Mouse (Mus musculus): ENCODE results near the gene Slc39a10.

Gene Slc39a10

GRCm38 (mm10) chr1:46892752-46893151 is at the start of gene Slc39a10:
Slc39a10 (minus strand) TSS chr1:46892852.
- no peak for DNase-seq (ENCODE audit: low read depth)

GRCm38 (mm10) chr1:46939295-46939694 is 46.6 kb upstream of the Slc39a10 start:
- DNase-seq (ENCODE audit: low read depth), result no peak

- no peak for DNase-seq (ENCODE audit: low read depth)
Observed at GRCm38 (mm10) chr1:46937641-46938040, 45.0 kb upstream of the Slc39a10 start.

- DNase-seq (ENCODE audit: low read depth), result no peak
Observed at GRCm38 (mm10) chr1:46927104-46927503, 34.5 kb upstream of the Slc39a10 start.

GRCm38 (mm10) chr1:46926239-46926638 is 33.6 kb upstream of the Slc39a10 start:
- DNase-seq (ENCODE audit: low read depth), result no peak

GRCm38 (mm10) chr1:46924992-46925391 is 32.3 kb upstream of the Slc39a10 start:
- no peak for DNase-seq (ENCODE audit: low read depth)

DNA sequence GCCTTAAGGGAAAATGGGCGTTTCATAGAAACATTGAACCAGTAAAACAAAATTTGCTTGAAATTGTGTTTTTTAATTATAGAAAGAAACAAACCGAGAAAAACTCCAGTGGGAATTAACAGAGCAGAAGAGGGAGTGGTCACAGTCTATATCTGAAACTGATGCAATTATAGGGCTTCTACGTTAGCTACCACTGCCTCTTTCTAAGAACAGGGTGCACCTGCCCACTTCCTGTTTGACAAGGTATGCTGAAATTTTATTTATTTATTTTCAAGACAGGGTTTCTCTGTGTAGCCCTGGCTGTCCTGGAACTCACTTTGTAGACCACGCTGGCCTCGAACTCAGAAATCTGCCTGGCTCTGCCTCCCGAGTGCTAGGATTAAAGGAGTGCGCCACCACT is 30.3 kb upstream of the Slc39a10 start:
- peak; percentile 33 for DNase-seq (ENCODE audit: low read depth)

GRCm38 (mm10) chr1:46921630-46922029 is 29.0 kb upstream of the Slc39a10 start:
- DNase-seq (ENCODE audit: low read depth), result no peak

- no peak for DNase-seq (ENCODE audit: low read depth)
Observed at GRCm38 (mm10) chr1:46916237-46916636, 23.6 kb upstream of the Slc39a10 start.

DNA sequence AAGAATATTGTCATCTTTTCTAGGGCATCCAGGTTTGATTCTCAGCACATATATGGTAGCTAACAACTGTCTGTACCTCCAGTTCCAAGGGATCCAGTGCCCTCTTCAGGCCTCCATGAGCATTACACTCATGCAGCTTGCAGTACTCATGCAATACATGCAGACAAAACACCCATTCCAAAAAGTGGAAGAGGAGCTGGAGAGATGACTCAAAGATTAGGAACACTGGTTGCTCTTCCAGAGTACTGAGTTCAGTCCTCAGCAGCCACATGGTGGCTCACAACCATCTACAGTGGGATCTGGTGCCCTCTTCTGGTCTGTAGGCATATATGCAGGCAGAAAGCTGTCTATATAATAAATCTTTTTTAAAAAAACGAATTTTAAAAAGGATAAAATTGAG is 21.7 kb upstream of the Slc39a10 start:
- peak; percentile 69 for DNase-seq (ENCODE audit: low read depth)

DNA sequence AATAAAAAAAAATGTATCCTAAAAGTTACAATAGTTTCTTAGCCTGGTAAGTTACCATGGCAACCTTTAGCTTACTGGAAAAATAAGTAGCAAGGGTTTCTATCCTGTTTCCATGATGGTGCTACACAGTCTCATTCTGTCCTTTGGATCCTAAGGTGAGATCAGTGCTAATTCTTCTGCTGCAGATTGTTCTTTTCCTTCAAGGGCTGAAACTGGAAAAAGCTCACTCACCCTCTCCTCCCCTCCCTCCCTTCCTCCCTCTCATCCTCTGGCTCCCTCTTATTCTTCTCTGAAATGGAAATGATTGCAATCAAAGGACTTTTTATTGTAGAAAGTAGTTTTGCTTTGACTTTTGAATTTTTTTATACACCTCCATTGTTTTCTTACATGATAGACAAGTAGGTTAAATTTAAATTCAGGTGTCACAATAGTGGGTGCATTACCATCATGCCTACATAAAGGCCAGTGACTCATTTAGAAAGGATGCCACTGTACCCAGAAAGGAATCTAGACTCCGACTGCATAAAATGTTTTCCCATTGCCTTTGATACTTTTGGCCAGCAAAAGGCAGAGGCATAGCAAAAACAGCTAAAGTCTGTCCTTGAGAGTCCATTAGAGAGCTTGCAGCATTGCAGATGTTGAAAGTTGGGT is 20.0 kb upstream of the Slc39a10 start:
- no peak for DNase-seq (ENCODE audit: low read depth)

GRCm38 (mm10) chr1:46910154-46910553 is 17.5 kb upstream of the Slc39a10 start:
- no peak for DNase-seq (ENCODE audit: low read depth)

DNA sequence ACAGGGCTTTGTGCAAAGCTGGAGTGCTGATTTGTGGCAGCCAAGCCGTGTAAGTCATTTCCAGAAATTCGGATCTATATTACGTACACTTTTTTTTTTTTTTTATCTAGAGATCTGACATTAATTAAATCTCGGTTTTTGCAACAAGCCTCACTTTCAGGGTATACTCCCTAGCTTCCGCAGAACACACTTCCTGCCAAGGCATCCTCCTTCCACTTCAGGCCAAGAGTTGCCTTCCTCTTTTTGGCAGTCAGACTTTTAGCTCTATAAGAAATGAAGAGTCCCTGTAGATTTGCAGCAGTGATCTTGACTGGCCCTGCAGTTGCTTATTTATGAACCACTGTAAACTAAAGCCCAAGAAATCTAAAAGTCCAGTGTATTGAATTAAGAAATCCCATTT is 13.1 kb upstream of the Slc39a10 start:
- peak; percentile 50 for DNase-seq (ENCODE audit: low read depth)

DNA sequence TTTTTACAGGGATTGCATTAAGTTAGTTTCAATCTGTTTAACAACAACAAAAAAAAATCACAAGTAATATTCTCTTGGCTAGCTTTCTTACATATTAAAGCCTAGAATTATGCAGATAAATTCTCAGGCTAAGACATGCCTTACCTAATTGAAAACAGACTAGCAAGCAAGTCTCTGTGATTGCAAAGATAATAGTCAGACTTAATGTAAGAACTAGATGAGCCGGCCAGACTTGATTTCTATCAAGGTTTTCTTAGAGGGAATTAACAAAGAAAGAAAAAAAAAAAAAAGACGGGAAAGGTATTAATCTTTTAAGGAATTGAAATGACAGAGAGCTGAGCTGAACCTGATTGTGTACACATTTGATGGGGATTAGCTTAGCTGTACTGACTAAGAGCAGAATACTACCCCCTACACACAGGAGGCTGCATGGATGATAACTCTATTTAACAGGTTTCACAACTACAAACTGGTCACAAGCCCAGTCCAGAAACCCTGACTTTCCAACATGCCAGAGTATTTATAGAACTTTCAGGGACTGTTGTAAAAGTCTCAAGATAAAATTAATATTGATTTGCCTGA is 9.5 kb upstream of the Slc39a10 start:
- no peak for DNase-seq (ENCODE audit: low read depth)

DNA sequence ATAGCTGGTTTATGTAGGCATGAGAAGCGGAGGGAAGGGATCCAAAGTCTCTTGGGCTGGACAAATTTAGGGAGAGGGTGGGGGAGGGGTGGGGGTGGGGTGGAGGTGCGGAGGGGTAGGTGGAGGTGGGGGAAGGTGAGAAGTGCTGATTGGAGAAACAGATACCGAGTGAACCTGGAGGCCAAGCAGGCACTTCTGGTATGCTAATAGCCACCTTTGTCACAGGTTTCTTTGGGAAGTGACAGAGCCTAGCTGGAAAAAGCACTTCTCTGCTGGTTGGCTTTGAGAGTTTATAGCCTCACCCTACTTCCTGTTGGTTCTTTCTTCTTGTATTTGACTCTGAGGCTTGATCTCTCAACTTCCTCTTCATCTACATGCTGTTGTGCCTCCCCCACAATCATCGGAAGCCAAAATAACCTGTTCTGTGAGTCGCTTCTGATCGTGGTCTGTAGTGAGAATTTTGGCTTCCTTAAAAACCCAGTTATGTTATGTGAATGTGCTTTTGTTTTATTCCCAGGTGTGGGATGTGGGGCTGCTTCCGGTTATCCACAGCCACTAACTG is 1.7 kb upstream of the Slc39a10 start:
- DNase-seq (ENCODE audit: low read depth), result peak; percentile 79

DNA sequence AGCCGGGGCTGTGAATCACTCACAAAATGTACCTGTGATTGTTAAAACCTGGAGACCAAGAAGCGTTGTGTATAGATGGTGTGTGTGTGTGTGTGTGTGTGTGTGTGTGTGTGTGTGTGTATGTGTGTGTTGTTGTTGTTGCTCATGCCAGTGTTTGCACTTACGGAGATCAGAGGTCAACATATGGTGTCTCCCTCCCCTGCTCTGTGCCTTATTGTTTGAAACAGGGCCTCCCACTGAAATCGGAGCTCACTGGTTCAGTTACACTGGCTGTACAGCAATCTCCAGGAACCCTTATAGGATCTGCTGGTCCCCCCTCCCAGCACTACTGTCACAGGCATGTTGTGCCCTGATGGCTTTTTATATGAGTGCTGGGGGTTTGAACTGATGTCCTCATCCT is 3.9 kb downstream of the Slc39a10 start:
- DNase-seq (ENCODE audit: low read depth), result no peak

- no peak for DNase-seq (ENCODE audit: low read depth)
Observed at GRCm38 (mm10) chr1:46888324-46888723, 4.3 kb downstream of the Slc39a10 start.

DNA sequence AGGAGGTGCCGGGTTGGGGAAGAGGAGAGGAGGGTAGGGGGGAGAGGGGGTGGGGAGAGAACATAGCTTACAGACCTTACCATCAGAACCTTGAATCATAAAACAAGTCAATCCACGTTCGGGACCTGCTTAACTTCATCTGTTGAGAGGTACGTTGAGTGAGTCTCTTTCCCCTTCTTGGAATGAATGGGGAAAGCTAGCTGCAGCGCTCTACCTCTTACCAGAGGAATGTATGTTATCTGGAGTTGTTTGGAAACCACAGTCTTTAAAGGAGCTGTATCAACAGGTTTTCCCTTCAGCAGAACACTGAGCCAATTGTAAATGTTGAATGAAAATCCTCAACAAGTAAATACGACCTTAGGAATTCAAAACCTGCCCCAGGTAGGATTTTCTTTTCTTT is 4.7 kb downstream of the Slc39a10 start:
- no peak for DNase-seq (ENCODE audit: low read depth)

GRCm38 (mm10) chr1:46886091-46886490 is 6.6 kb downstream of the Slc39a10 start:
- DNase-seq (ENCODE audit: low read depth), result no peak

DNA sequence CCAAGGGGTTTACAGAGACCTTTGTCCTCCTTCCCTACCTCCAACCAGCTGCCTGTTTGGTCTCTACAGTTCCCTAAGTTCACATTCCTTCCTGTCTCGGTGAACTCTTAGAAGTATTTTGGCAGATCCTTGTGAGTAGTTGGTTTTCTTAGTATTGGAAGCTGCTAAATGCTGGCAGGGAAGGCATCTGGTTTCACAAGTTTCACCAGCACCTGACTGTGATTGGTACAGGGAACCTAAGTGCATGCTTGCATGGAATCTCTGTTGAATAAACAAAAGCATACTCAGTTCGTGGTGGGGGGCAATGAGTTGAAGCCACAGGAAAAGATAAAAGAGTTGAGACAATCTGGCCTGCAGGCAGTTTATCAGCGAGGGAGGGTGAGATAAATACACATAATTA is 7.4 kb downstream of the Slc39a10 start:
- no peak for DNase-seq (ENCODE audit: low read depth)

DNA sequence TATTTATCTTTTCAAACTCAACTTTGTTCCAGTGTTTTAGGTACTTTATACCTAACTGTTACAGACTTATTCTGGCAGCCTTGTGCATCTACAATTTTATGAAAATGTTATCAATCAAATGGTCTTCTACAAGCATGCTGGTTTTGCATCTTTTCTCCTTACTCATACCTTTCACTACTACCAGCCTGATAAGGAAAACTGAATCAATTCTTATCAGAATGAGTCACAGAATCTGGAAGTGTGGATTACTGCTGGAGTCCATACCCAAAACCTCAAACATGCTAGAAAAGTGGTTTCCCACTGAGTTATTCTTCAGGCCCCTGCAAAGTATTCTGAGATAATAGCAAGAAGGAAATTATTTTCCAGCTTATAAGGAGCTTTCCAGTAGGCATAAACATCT is 12.7 kb downstream of the Slc39a10 start:
- DNase-seq (ENCODE audit: low read depth), result no peak

DNA sequence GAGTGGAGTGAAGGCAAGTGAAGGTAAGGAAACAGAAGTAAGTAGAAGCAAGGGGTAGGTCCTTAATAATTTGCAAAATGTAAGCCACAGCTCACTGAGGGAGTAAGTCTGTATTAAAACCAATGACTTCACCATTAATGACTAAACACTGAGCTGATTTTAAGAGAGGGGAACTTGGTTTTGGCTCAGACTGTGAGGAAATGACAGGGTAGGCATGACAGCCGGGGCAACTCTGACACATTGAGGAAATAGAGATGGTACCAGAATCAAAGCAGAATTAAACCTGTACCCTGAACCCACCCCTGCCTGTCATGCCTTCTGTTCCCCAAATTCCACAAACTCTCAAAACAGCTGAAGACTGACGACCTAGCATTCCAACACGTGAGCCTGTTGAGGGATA is 18.9 kb downstream of the Slc39a10 start:
- DNase-seq (ENCODE audit: low read depth), result peak; percentile 12

GRCm38 (mm10) chr1:46869788-46870187 is 22.9 kb downstream of the Slc39a10 start:
- no peak for DNase-seq (ENCODE audit: low read depth)
